Mouse (Mus musculus) stomach, postnatal 0 days (tissue): ENCODE data around the gene Zfp467.

Experiments used
- CTCF ChIP-seq: IDR thresholded peaks from 2 replicates; pipeline ENCODE4 v1.5.1; 2016; ENCODE audit warnings: antibody characterized with exemption, low read depth, mild to moderate bottlenecking, moderate library complexity
- EP300 ChIP-seq: optimal IDR thresholded peaks from 2 replicates; pipeline ENCODE3; 2016; ENCODE audit warnings: antibody characterized with exemption

GRCm38 (mm10) chr6:48464966-48465679 is 19.5 kb upstream of the Zfp467 start:
- TF ChIP-seq CTCF (no peak), EP300 (no peak)
